Mouse (Mus musculus): ENCODE data around the gene Parp16. TPM values are rescaled to one million over a fixed set of nuclear protein-coding genes. Genes with fewer than 3 reads are reported as not detected.
A peak's percentile ranks its signal among the peaks of the same experiment; 100 is the strongest.

Gene Parp16
- polyA plus RNA-seq, 1 experiment from 2014 or later, result 8.3 TPM

DNA sequence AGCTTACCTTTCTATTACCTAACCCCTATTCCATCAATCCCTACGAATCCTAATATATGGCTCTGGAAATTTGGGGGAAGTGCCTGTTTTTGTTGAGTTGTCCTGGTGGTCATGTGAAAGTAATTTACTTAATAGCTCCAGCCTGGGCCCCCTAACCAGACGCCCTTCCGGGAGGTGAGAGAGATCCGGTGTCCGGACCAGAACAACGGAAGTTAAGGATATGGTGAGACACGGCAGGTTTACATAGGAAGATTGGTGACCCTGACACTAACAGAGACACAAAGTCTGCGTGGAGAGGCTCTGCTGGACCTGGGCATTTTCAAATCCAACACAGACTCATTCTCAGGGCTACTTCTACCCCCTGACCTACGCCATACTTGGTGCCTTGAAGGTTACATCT is 28.8 kb upstream of the Parp16 start:
- H3K4me1 ChIP-seq, result peaks cover 83% of the 10 kb centered on the region
- peak; percentile 81 for DNase-seq (ENCODE audit: low spot score)
- 36% methylated on average over 9 of the region's 9 CpGs for WGBS
- H3K36me3 ChIP-seq (replicated peaks), result peaks cover 50% of the 10 kb centered on the region
- H3K4me3 ChIP-seq, result peak overlapping the region; percentile 27; the same call in 1 of the 2 replicates
- 0 out of 2 replicates have a peak, but pooled peaks cover 4% of the 10 kb centered on the region for H3K27me3 ChIP-seq (replicated peaks; ENCODE audit: low read depth, poor library complexity, severe bottlenecking)
- no peaks in the 10 kb centered on the region for H3K9me3 ChIP-seq
- peak overlapping the region; percentile 83 for H3K27ac ChIP-seq (replicated peaks)

- Histone ChIP-seq H3K9me3 (no peaks in the 10 kb centered on the region), H3K27ac (replicated peaks) (peak overlapping the region; percentile 79), H3K27me3 (replicated peaks; ENCODE audit: low read depth, poor library complexity, severe bottlenecking) (no peaks in the 10 kb centered on the region), H3K4me1 (peaks cover 82% of the 10 kb centered on the region), H3K4me3 (no peak overlapping the region), H3K36me3 (replicated peaks) (peaks cover 67% of the 10 kb centered on the region)
- no peak for DNase-seq (ENCODE audit: low spot score)
- WGBS, result 47% methylated on average over 6 of the region's 6 CpGs
Observed at GRCm38 (mm10) chr9:65168534-65168933, 26.6 kb upstream of the Parp16 start.

- Histone ChIP-seq H3K4me3 (no peak overlapping the region), H3K9me3 (no peaks in the 10 kb centered on the region), H3K36me3 (replicated peaks) (peaks cover 71% of the 10 kb centered on the region), H3K27me3 (replicated peaks; ENCODE audit: low read depth, poor library complexity, severe bottlenecking) (no peaks in the 10 kb centered on the region), H3K4me1 (peaks cover 81% of the 10 kb centered on the region), H3K27ac (replicated peaks) (peak overlapping the region; percentile 79)
- WGBS, result 52% methylated on average over 4 of the region's 4 CpGs
- no peak for DNase-seq (ENCODE audit: low spot score)
Observed at GRCm38 (mm10) chr9:65168952-65169351, 26.2 kb upstream of the Parp16 start.

DNA sequence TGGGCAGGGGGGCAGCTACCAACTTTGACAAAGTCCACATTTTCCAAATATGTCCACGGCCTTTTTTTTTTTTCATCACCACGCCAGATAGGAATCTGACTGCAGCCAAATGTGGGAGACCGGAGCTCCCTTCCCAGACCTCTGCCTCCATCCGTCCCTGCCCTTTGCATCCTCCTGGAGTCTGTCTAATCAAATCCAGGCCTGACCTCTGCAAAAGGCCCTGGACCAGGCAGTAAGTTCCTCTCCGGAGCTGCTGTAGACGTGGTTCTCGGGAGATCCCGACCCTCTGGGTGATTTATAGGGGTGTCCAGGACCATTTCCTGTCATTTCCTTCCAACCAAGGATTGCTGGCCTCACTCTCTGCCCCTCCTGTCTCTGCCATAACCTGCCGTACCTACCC is 22.5 kb upstream of the Parp16 start:
- 45% methylated on average over 9 of the region's 9 CpGs for WGBS
- Histone ChIP-seq H3K4me3 (no peak overlapping the region), H3K9me3 (no peaks in the 10 kb centered on the region), H3K36me3 (replicated peaks) (peaks cover 77% of the 10 kb centered on the region), H3K27me3 (replicated peaks; ENCODE audit: low read depth, poor library complexity, severe bottlenecking) (0 out of 2 replicates have a peak, but pooled peaks cover 4% of the 10 kb centered on the region), H3K27ac (replicated peaks) (peak overlapping the region; percentile 45), H3K4me1 (peaks cover 82% of the 10 kb centered on the region)
- DNase-seq (ENCODE audit: low spot score), result peak; percentile 55

- H3K4me1 ChIP-seq, result peaks cover 87% of the 10 kb centered on the region
- 29% methylated on average over 5 of the region's 5 CpGs for WGBS
- no peak overlapping the region for H3K4me3 ChIP-seq
- H3K9me3 ChIP-seq, result no peaks in the 10 kb centered on the region
- DNase-seq (ENCODE audit: low spot score), result no peak
- peak overlapping the region; percentile 88 for H3K27ac ChIP-seq (replicated peaks)
- peaks cover 83% of the 10 kb centered on the region for H3K36me3 ChIP-seq (replicated peaks)
- peaks cover 4% of the 10 kb centered on the region; the same call in 1 of the 2 replicates for H3K27me3 ChIP-seq (replicated peaks; ENCODE audit: low read depth, poor library complexity, severe bottlenecking)
Observed at GRCm38 (mm10) chr9:65175234-65175938, 19.8 kb upstream of the Parp16 start.

GRCm38 (mm10) chr9:65175939-65176871 is 18.9 kb upstream of the Parp16 start:
- 41% methylated on average over 9 of the region's 9 CpGs for WGBS
- Histone ChIP-seq H3K4me3 (peak overlapping the region; percentile 19; the same call in 1 of the 2 replicates), H3K9me3 (no peaks in the 10 kb centered on the region), H3K27me3 (replicated peaks; ENCODE audit: low read depth, poor library complexity, severe bottlenecking) (peaks cover 4% of the 10 kb centered on the region; the same call in 1 of the 2 replicates), H3K36me3 (replicated peaks) (peaks cover 84% of the 10 kb centered on the region), H3K27ac (replicated peaks) (peak overlapping the region; percentile 88), H3K4me1 (peaks cover 95% of the 10 kb centered on the region)
- no peak for DNase-seq (ENCODE audit: low spot score)

GRCm38 (mm10) chr9:65177497-65177896 is 17.7 kb upstream of the Parp16 start:
- 59% methylated on average over 3 of the region's 3 CpGs for WGBS
- Histone ChIP-seq H3K36me3 (replicated peaks) (peaks cover 88% of the 10 kb centered on the region), H3K27ac (replicated peaks) (peak overlapping the region; percentile 88), H3K27me3 (replicated peaks; ENCODE audit: low read depth, poor library complexity, severe bottlenecking) (peaks cover 8% of the 10 kb centered on the region; the same call in 1 of the 2 replicates), H3K4me1 (peaks cover 98% of the 10 kb centered on the region), H3K9me3 (no peaks in the 10 kb centered on the region), H3K4me3 (no peak overlapping the region)
- no peak for DNase-seq (ENCODE audit: low spot score)

- Histone ChIP-seq H3K4me3 (peak overlapping the region; percentile 38), H3K9me3 (no peaks in the 10 kb centered on the region), H3K36me3 (replicated peaks) (peaks cover 88% of the 10 kb centered on the region), H3K27me3 (replicated peaks; ENCODE audit: low read depth, poor library complexity, severe bottlenecking) (peaks cover 10% of the 10 kb centered on the region; the same call in 1 of the 2 replicates), H3K27ac (replicated peaks) (peak overlapping the region; percentile 88), H3K4me1 (peaks cover 98% of the 10 kb centered on the region)
- DNase-seq (ENCODE audit: low spot score), result no peak
- 42% methylated on average over 10 of the region's 10 CpGs for WGBS
Observed at GRCm38 (mm10) chr9:65177912-65178311, 17.2 kb upstream of the Parp16 start.

GRCm38 (mm10) chr9:65178336-65179213 is 16.6 kb upstream of the Parp16 start:
- peak overlapping the region; percentile 38 for H3K4me3 ChIP-seq
- no peaks in the 10 kb centered on the region for H3K9me3 ChIP-seq
- H3K36me3 ChIP-seq (replicated peaks), result peaks cover 88% of the 10 kb centered on the region
- DNase-seq (ENCODE audit: low spot score), result peak; percentile 88
- peaks cover 95% of the 10 kb centered on the region for H3K4me1 ChIP-seq
- 3% methylated on average over 22 of the region's 22 CpGs for WGBS
- H3K27me3 ChIP-seq (replicated peaks; ENCODE audit: low read depth, poor library complexity, severe bottlenecking), result peaks cover 10% of the 10 kb centered on the region; the same call in 1 of the 2 replicates
- peak overlapping the region; percentile 88 for H3K27ac ChIP-seq (replicated peaks)

- no peaks in the 10 kb centered on the region for H3K9me3 ChIP-seq
- peaks cover 10% of the 10 kb centered on the region; the same call in 1 of the 2 replicates for H3K27me3 ChIP-seq (replicated peaks; ENCODE audit: low read depth, poor library complexity, severe bottlenecking)
- no peak for DNase-seq (ENCODE audit: low spot score)
- peaks cover 91% of the 10 kb centered on the region for H3K4me1 ChIP-seq
- H3K27ac ChIP-seq (replicated peaks), result peak overlapping the region; percentile 88
- H3K36me3 ChIP-seq (replicated peaks), result peaks cover 96% of the 10 kb centered on the region
- WGBS, result 37% methylated on average over 17 of the region's 17 CpGs
- H3K4me3 ChIP-seq, result no peak overlapping the region; the same call in 1 of the 2 replicates
Observed at GRCm38 (mm10) chr9:65179817-65180624, 15.1 kb upstream of the Parp16 start.

DNA sequence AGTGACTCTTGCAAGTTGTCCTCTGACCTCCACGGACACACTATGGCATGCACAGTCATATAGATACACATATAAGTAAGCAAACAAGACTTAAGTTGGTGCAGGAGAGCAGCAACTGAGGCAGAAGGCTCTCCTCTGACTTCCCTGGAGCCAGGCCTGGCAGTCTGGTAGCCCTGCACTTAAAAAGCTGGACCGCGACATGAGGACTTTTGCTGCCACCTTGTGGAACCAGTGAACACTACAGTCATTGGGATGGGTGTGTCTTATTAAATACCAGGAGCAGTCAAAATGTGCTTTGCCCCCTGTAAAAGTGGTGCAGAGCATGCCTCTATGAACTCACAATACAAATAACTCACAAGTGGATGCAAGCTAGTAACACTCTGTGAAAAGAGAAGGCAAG is 6.6 kb upstream of the Parp16 start:
- no peaks in the 10 kb centered on the region for H3K9me3 ChIP-seq
- H3K36me3 ChIP-seq (replicated peaks), result peaks cover 30% of the 10 kb centered on the region
- H3K4me3 ChIP-seq, result no peak overlapping the region
- 2% methylated on average over 3 of the region's 3 CpGs for WGBS
- H3K4me1 ChIP-seq, result peaks cover 63% of the 10 kb centered on the region
- no peak overlapping the region; the same call in 1 of the 2 replicates for H3K27ac ChIP-seq (replicated peaks)
- peak; percentile 86 for DNase-seq (ENCODE audit: low spot score)
- H3K27me3 ChIP-seq (replicated peaks; ENCODE audit: low read depth, poor library complexity, severe bottlenecking), result no peaks in the 10 kb centered on the region; the same call in 1 of the 2 replicates
